Mouse (Mus musculus): ENCODE data around the gene Clic5.

Clic5 gene

DNA sequence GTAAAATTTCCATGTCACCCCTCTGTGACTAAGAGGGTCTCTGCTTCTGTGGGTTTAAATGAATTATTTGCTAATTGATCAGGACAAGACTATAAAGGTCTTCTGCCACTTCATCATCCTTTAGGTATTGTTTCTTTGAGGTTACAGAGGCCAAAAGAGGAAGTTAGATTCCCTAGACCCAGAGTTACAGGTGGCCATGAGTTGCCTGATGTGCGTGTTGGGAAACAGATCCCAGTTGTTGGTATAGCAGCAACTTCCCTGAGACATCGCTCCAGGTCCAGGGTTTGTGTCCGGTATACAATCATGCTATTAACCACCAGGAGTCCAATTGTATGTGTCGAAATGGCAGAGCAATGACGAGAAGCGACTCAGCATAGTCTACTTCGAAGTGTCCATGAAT, 81.7 kb downstream of the Clic5 start:
- DNase-seq (ENCODE audit: low spot score in 2 of 2), result no peak

DNA sequence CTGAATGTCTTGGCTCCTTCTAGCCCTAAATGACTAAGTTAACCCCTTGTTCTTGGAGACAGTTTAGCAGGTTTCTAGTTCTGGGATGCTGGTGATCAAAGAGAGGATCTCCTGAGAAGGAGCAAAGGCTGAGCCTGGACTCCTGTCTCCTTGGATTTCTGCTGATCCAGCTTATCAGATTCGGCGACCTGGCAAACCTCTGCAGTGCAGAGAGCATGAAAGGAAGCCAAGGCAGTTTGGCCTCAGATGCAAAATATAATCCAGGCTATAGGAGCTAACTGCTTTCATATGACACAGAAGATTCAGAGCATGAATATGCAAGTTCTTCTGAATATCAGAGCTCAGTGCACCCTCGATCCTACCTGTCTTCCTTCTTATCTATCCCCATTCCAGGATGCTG, 83.0 kb downstream of the Clic5 start:
- no peak for DNase-seq (ENCODE audit: low spot score in 2 of 2)

DNA sequence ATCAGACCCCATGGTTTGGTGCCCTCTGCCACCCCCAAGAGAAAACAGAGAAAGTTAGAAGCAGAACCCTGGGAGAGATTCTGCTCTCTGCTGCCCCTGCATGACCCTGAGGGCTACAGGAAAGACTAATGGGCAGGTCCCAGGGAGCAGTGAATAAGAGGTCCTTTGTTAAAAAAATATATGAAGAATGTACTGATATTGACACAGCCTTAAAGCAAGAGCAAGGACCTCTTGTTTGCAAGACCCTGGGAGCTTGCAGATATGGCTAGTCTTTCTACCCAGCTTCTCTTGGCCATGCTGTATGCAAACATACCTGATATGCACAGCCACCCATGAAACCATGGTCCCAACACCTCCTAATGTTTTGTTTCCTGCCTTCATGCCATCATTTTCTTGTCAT, 86.4 kb downstream of the Clic5 start:
- DNase-seq (ENCODE audit: low spot score in 2 of 2), result peak in 1 of 2 experiments; percentile 44

DNA sequence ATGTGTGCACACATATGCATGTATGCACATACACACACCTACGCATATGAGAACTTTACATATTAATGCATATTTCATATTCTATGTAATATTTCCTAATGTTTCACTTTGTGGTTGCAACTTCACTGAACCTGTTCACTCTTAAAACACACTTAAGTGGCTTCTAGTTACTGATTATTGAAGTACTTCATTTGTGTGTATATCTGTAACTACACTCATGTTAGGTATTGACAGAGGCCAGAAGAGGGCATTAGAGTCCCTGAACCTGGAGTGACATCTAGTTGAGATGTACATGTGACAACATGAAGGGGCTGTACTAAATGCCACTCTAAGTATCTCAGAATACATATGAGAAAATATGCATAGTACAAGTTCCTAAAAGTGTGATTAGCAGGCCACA, 99.9 kb downstream of the Clic5 start:
- DNase-seq (ENCODE audit: low spot score in 2 of 2), result no peak

DNA sequence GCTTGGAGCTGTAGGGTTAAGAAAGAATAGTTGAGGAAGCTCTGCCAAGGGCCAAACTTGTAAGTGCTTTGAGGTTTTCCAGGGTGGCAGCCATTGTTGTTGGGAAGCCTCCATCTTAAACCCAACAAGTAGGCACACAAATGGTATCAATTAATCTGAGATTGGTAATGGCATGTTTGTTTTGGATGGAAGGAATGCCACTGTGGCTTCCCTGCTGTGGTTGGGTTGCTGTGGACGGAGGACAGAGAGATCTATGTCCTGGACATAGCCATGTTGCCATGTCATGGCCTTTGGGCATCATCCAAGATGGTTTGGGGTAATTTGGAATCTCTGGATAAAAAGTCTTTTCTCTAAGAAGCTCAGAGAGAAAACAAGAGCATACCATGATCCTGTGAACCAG, 108.8 kb downstream of the Clic5 start:
- no peak for DNase-seq (ENCODE audit: low spot score in 2 of 2)

DNA sequence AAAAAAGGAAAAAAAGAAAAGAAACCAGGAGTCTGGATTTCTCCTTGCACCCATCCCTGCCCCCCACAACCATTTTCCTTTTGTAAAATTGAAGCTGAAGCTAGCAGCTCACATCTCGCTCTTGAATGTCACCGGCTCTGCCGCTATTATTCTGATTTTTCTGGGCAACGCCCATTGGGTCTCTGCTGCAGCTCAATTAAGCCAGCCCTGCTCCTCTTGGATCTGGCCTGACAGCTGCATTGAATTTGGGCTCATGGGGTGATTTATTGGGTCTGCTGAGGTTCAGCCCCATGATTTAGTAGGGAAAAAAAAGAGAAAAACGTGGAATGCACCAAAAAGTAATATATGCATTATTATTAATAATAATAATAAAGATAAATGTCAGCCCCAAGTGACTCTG, 111.9 kb downstream of the Clic5 start:
- DNase-seq (ENCODE audit: low spot score in 2 of 2), result no peak

DNA sequence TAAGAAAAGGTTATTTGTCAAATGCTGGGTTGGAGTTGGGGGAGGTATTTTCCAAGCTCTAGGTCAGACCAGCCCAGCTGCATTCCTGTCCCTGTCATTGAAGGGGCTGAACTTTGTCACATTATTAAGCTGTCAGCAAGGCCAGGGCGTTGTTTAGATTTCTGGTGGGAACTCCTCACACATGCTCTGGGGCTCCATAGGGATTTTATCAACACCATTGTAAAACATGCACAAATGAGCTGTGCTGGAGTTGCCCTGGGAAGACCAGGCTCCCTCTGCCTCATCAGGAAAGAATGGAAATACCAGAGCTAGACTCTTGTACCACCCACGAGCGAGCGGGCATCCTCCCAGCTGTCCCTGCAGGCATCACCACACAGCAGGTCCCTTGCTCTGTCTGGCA, 112.3 kb downstream of the Clic5 start:
- no peak for DNase-seq (ENCODE audit: low spot score in 2 of 2)

DNA sequence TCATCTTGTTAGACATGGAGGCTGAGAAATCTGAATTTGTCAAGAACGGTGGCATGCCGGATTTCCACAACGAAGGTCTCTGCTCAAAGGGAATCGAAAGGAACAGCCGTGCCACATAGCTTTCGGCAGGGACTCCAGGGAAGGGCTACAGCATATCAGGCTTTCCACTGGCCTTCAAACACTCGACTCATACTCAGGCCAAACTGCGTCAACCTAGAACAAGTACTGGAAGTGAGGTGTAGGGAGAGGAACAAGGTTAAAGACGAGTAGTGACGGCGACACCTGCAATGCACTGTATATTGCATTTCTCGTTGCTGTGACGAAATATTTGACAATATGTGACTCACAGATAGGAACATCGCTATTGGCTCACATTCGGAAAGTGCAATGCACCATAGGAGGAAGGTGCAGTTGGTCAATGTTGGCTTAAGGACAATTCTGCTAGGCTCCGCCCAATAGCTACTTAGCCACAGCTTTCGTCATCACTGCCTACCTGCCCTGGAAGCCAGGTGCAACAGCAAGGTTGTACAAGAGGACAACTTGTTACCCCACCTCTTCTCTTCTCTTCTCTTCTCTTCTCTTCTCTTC, 112.9 kb downstream of the Clic5 start:
- DNase-seq (ENCODE audit: low spot score in 2 of 2), result no peak

DNA sequence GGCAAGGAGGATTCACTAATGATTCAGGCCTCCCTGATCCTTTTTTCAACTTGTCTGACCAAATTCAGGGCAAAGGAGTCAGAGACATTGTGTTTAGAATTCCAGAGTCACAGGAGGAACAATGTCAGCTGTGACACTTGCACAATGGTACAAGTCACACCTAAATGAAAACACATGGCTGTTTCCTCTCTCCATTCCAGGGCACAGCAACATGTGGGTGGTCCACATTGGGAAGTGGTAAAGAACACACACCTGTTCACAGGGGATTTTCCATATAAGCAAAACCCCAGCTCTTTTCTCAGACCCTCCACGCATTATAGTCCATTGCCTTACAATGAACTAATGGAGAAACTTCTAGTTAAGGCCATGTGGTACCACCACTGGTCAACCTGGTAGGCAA, 115.7 kb downstream of the Clic5 start:
- no peak for DNase-seq (ENCODE audit: low spot score in 2 of 2)

DNA sequence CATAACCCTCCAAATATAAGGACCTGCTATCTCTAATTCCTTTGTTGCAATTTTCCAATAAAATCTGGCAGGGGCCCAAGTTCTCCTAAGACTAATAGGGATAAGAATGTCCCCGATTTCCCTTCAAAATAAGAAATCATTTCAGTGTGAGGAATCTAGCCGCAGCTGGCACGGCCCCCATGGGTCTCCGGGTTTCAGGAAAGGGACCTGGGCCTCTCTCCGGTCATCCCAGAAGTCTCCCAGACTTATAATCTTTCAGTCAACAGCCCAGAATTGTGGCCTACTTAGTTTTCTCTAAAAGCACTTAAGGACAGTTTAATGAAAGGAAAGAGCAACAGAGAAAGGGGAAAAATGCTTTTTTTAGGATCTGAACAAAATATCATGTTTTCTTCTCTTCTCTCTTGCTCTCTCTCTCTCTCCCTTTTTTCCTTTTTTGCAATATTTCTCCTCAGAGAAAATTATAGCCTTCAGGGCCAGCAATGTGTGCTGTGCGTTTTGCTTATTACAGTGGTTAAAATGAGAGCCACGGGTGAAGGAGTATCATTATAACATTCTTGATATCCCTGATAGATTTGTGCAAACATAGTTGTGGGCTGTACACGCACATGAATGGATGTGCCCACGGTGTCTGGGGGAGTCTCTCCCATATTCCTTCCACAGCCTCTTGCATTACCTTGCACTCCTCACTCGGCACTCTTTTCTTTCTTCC, 121.7 kb downstream of the Clic5 start:
- DNase-seq (ENCODE audit: low spot score in 2 of 2), result no peak

DNA sequence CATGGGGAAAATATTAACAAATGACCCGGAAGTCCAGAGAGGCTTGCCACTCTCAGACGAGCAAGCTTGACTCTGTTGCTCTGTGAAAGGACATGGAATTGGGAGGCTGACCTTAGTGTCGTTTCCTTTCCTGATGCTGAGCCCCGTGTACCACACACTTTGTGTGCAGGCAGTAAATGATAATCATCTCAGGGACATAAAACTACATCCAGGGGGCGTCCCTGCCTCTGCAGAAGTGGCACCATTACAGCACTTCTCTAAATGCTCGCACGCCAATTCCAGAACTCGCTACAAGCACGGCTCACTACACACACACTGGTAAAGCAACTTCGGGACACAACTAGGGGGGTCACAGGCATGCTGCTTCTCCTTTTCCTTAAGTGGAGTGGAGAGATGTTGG, 136.9 kb downstream of the Clic5 start:
- DNase-seq (ENCODE audit: low spot score in 2 of 2), result no peak

DNA sequence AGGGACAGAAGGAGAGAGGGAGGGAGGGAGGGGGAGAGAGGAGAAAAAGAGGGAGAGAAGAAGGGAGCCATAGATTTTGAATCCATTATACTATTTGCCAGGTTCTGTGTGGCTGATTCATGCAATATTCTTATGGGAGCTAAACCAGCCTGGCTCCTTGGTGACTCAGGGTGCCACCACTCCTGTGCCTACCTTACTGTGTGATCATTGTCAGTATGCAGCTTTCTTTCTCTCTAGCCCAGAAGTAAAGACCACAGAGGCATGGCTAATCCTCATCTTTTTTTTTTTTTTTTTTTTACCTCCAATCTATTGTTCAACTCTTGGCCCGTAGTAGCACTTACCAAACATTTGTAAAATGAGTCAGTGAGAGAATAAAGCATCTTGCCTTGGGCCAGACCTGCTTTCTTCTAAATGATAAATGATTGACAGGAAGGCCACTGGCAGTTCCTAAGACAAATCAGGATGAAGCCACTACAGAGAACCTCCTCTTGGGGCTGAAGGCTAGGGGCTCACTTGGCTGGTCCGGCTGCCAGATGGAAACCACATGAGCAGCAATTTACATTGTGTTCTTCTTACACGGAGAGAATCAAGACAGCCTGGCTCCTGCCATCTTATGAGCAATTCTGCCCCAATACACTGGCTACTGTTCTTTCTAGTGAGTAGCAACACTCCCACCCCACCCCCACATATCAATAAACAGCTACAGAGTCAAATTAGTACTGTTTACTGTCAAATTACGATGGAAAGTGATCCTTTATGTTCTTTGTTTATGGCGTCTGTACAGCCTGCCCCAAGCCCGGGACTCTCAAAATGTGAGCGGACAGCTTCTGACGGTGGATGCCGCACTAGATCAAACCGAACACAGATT, 139.1 kb downstream of the Clic5 start:
- no peak for DNase-seq (ENCODE audit: low spot score in 2 of 2)

DNA sequence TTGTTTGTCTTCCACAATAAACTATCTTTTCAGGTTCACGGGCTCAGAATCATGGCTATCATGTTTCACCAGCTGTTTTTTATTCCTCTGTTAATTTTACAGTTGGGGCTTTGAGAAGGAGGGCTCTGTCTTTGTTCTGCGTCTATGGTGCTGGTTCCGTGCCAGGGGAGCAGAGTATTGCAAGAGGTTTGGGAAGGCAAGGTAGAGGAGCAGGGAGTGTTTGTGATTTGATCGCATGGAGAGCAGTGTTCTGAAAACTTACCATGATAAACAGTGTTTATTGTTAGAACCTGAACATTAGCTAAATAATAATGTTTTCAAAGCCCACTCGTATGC, 139.7 kb downstream of the Clic5 start:
- DNase-seq (ENCODE audit: low spot score in 2 of 2), result no peak

Measured in spleen, postnatal 4 days (tissue).